Mouse (Mus musculus) forebrain, embryonic 13.5 days (tissue): Measurements from ENCODE around the gene Ptges. TPM values are rescaled to one million over a fixed set of nuclear protein-coding genes. Genes with fewer than 3 reads are reported as not detected.

Experiments
- ATAC-seq: fragments of 200-750 bp; cut with Nextera tagmentation; 2 replicates; pipeline ENCODE4 v1.8.0; 2017
- H3K27ac ChIP-seq: fragments of 300-500 bp; sonication (generic); 2 replicates; pipeline ENCODE4 v1.5.1; 2015; ENCODE audit warnings: inconsistent platforms, mild to moderate bottlenecking, moderate library complexity
- H3K27me3 ChIP-seq: fragments of 300-500 bp; sonication (generic); 2 replicates; pipeline ENCODE4 v1.6.1; 2015; ENCODE audit warnings: mild to moderate bottlenecking, inconsistent platforms
- H3K36me3 ChIP-seq: fragments of 300-500 bp; sonication (generic); 2 replicates; pipeline ENCODE4 v1.6.1; 2015; ENCODE audit warnings: mild to moderate bottlenecking, inconsistent platforms; ENCODE audit not compliant: poor library complexity, severe bottlenecking
- H3K4me1 ChIP-seq: fragments of 300-500 bp; sonication (generic); 2 replicates; pipeline ENCODE4 v1.6.1; 2015; ENCODE audit warnings: inconsistent platforms
- H3K4me2 ChIP-seq: fragments of 300-500 bp; sonication (generic); 2 replicates; pipeline ENCODE4 v1.6.1; 2015; ENCODE audit warnings: inconsistent platforms, mild to moderate bottlenecking, moderate library complexity
- H3K4me3 ChIP-seq: fragments of 300-500 bp; sonication (generic); 2 replicates; pipeline ENCODE4 v1.5.1; 2015; ENCODE audit warnings: mild to moderate bottlenecking, inconsistent platforms
- H3K9ac ChIP-seq: fragments of 300-500 bp; sonication (generic); 2 replicates; pipeline ENCODE4 v1.6.1; 2015; ENCODE audit warnings: mild to moderate bottlenecking, inconsistent platforms
- H3K9me3 ChIP-seq: fragments of 300-500 bp; sonication (generic); replicated peaks from 2 replicates; pipeline ENCODE4 v1.6.1; 2016; ENCODE audit warnings: inconsistent platforms
- WGBS: fragments of 180-500 bp; shearing (Covaris S2); methylation state at CpG from one replicate; pipeline ENCODE4 v1.1.7; 2015; 5-methylcytosine and 5-hydroxymethylcytosine counted together
- polyA plus RNA-seq: library from polyadenylated mRNA; unstranded; fragments of >200 nt; fragmentation: Nextera tagmentation; extraction: Ambion mirVana; gene quantifications from 2 replicates; pipeline ENCODE4 v1.2.1, GENCODE M21; 2015

Ptges gene
- polyA plus RNA-seq, 1 experiment from 2014 or later, result 2.1 TPM

DNA sequence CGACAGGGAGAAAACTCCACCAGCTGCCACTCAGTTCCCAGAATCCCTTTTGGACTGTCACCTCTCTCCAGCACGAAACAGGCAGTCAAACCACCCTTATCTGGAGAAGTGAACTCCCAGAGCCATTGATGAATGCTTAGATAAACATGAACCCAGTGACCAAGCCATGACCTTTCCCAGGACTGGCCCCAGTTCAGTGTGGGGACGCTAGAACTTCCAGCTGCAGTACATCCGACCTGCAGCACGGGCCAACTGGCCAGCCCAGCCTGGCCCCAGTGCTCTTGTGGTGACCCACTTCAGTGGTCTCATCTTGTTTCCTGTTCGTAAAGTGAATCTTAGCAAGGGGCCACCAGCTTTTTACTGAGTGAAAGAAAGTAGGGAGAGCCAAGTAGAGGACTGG, 36.3 kb downstream of the Ptges start:
- Histone ChIP-seq H3K27me3 (no peaks in the 10 kb centered on the region), H3K4me1 (peaks cover 12% of the 10 kb centered on the region; the same call in 1 of the 2 replicates), H3K4me3 (no peak overlapping the region), H3K9ac (no peak overlapping the region), H3K27ac (no peak overlapping the region), H3K36me3 (no peaks in the 10 kb centered on the region), H3K9me3 (no peaks in the 10 kb centered on the region), H3K4me2 (no peak overlapping the region)
- no peak for ATAC-seq
- WGBS, result 56% methylated on average over 6 of the region's 6 CpGs

DNA sequence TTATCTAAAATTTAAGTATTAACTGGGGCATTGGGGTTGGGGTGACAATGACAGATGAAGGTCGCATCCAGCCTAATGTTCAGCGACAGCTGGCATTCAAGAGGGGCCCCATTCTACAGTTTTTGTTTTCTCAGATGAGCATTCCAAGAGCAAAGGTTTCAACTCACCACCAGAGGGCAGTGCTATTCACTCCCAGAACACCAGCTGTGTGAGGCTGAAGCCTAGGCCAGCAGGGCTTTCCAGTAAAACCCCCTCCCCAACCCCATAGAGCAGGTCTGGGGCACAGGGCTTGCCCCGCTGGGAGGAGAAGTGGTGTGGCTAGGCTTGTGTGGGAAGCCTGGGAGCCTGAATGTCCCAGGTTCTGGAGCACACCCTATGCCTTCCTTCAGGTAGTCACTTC, 38.7 kb downstream of the Ptges start:
- ATAC-seq, result no peak
- WGBS, result 0% methylated on average over 3 of the region's 3 CpGs

DNA sequence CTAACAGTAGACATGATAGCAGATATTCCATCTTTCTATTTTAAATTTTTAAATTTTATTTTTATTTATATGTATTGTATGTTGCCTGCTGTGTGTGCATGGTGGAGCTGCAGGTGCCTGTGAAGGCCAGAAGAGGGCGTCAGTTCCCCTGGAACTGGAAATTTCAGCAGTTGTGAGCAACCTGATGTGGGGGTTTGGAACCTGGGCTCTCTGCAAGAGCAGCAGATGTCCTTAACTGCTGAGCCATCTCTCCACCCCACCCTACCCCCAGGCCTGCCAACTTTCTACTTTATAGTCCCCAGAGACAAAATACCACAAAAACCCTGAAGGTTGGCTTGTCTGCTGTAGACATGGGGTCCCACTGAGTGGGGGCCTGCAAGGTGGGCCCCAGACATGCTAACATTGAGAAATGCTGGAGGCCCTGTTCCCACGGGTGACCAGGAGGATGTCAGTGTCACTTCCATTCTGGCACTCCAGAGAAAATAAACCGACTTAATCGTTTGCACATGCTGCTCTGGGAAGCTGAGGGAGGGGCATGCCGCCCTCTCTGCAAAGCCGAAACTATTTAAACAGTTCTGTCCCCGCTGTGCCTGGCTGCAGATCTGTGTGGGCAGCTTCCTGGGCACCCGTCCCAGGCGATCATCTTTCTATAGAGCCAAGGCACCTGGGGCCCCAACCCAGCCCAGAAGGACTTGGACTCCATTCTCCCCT, 44.1 kb downstream of the Ptges start:
- H3K4me1 ChIP-seq, result 0 out of 2 replicates have a peak, but pooled peaks cover 8% of the 10 kb centered on the region
- H3K9me3 ChIP-seq, result no peaks in the 10 kb centered on the region
- no peaks in the 10 kb centered on the region for H3K36me3 ChIP-seq
- ATAC-seq, result no peak
- H3K9ac ChIP-seq, result no peak overlapping the region
- WGBS, result 54% methylated on average over 9 of the region's 9 CpGs
- H3K4me2 ChIP-seq, result peak overlapping the region; percentile 14; the same call in 1 of the 2 replicates
- H3K4me3 ChIP-seq, result no peak overlapping the region
- H3K27ac ChIP-seq, result peak overlapping the region; percentile 25
- no peaks in the 10 kb centered on the region for H3K27me3 ChIP-seq

More for the DNA sequence above, 38.7 kb downstream of the Ptges start:
- H3K4me2 ChIP-seq, result no peak overlapping the region
- no peaks in the 10 kb centered on the region for H3K9me3 ChIP-seq
- H3K27ac ChIP-seq, result no peak overlapping the region
- H3K27me3 ChIP-seq, result no peaks in the 10 kb centered on the region
- no peak overlapping the region for H3K9ac ChIP-seq
- no peaks in the 10 kb centered on the region for H3K36me3 ChIP-seq
- 0 out of 2 replicates have a peak, but pooled peaks cover 4% of the 10 kb centered on the region for H3K4me1 ChIP-seq
- H3K4me3 ChIP-seq, result no peak overlapping the region

DNA sequence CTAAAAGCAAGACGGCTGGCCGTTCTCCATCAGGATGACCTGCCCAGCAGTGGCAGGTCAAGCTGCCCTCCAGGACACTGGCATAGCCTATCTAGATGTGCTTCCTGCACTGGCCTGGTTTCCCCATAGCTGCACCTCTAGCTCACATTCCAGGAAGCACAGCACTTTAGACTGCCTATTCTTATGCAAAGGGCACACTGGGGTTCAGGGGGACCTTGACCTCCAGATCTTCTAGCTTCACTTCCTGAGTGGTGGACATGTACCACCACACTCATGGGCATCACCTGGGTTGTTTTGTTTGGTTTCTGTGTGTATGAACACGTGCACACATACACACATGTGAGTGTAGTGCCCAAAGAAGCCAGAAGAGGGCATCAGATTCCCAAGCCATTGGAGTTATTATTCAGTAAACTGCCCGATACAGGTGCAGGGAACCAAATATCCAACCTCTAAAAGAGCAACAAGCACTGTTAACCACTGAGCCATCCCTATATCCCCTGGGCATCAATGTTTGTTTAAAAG, 44.8 kb downstream of the Ptges start:
- Histone ChIP-seq H3K4me3 (no peak overlapping the region), H3K4me1 (0 out of 2 replicates have a peak, but pooled peaks cover 8% of the 10 kb centered on the region), H3K9ac (no peak overlapping the region), H3K27me3 (no peaks in the 10 kb centered on the region), H3K4me2 (no peak overlapping the region), H3K9me3 (no peaks in the 10 kb centered on the region), H3K27ac (no peak overlapping the region), H3K36me3 (no peaks in the 10 kb centered on the region)
- no peak for ATAC-seq
- 89% methylated on average over 4 of the region's 4 CpGs for WGBS

GRCm38 (mm10) chr2:30881215-30881614, 48.4 kb downstream of the Ptges start:
- Histone ChIP-seq H3K27ac (no peak overlapping the region), H3K27me3 (no peaks in the 10 kb centered on the region), H3K9me3 (no peaks in the 10 kb centered on the region), H3K9ac (no peak overlapping the region), H3K4me2 (no peak overlapping the region), H3K36me3 (no peaks in the 10 kb centered on the region), H3K4me1 (peaks cover 10% of the 10 kb centered on the region; the same call in 1 of the 2 replicates), H3K4me3 (no peak overlapping the region)
- ATAC-seq, result no peak
- WGBS, result 76% methylated on average over 7 of the region's 7 CpGs

DNA sequence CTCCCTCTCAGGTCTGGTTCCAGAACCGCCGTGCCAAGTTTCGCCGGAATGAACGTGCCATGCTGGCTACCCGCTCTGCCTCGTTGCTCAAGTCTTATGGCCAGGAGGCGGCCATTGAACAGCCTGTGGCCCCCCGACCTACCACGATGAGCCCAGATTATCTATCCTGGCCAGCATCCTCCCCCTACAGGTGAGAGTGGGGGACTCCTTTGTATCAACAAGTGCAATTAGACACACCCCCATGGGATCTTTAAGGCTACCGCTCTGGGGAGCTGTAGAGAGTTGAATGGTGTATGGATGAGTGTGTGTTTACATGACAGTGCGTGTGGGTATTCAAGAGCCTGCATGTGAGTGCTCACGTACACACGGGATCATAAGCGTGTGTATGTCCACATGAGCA, 50.2 kb downstream of the Ptges start:
- Histone ChIP-seq H3K36me3 (no peaks in the 10 kb centered on the region), H3K4me1 (peaks cover 19% of the 10 kb centered on the region), H3K9ac (no peak overlapping the region), H3K4me2 (no peak overlapping the region), H3K4me3 (no peak overlapping the region), H3K9me3 (no peaks in the 10 kb centered on the region), H3K27ac (no peak overlapping the region), H3K27me3 (no peaks in the 10 kb centered on the region)
- no peak for ATAC-seq
- WGBS, result 94% methylated on average over 15 of the region's 15 CpGs

GRCm38 (mm10) chr2:30875621-30876432, 53.8 kb downstream of the Ptges start:
- Histone ChIP-seq H3K27me3 (no peaks in the 10 kb centered on the region), H3K4me3 (no peak overlapping the region), H3K9ac (no peak overlapping the region), H3K9me3 (no peaks in the 10 kb centered on the region), H3K27ac (no peak overlapping the region), H3K4me1 (peaks cover 35% of the 10 kb centered on the region), H3K4me2 (no peak overlapping the region), H3K36me3 (no peaks in the 10 kb centered on the region)
- no peak for ATAC-seq
- 50% methylated on average over 11 of the region's 11 CpGs for WGBS

- WGBS, result 88% methylated on average over 7 of the region's 7 CpGs
- H3K4me3 ChIP-seq, result no peak overlapping the region
- no peaks in the 10 kb centered on the region for H3K9me3 ChIP-seq
- no peak overlapping the region for H3K4me2 ChIP-seq
- no peaks in the 10 kb centered on the region for H3K27me3 ChIP-seq
- no peaks in the 10 kb centered on the region for H3K36me3 ChIP-seq
- no peak for ATAC-seq
- no peak overlapping the region for H3K27ac ChIP-seq
- H3K9ac ChIP-seq, result no peak overlapping the region
- peaks cover 35% of the 10 kb centered on the region for H3K4me1 ChIP-seq
Measured at GRCm38 (mm10) chr2:30875096-30875495, 54.6 kb downstream of the Ptges start.

DNA sequence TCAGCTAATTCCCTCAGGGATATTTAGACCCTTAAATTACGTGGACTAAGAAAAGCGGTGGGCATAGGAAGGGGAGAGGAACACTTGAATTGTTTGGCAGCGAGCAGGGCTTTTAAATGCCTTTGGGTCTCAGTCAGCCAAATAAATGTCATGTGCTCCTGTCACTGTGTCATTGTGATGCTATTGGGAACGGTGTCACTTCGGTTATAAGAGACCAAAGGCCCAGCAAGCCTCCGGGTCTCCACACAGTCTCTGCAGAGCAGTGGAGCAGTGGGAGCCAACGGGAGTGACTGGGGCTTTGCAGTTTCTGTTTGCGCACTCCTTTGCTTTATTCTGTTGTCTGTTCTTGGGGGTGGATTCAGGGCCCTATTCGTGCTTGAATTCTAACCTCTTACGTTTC, 55.2 kb downstream of the Ptges start:
- H3K27ac ChIP-seq, result no peak overlapping the region
- 26% methylated on average over 10 of the region's 10 CpGs for WGBS
- H3K4me1 ChIP-seq, result peaks cover 35% of the 10 kb centered on the region
- H3K4me2 ChIP-seq, result no peak overlapping the region
- H3K9me3 ChIP-seq, result no peaks in the 10 kb centered on the region
- no peak overlapping the region for H3K9ac ChIP-seq
- no peaks in the 10 kb centered on the region for H3K27me3 ChIP-seq
- H3K36me3 ChIP-seq, result no peaks in the 10 kb centered on the region
- H3K4me3 ChIP-seq, result no peak overlapping the region
- no peak for ATAC-seq

- H3K4me3 ChIP-seq, result no peak overlapping the region
- H3K9me3 ChIP-seq, result no peaks in the 10 kb centered on the region
- H3K4me1 ChIP-seq, result peaks cover 35% of the 10 kb centered on the region
- H3K4me2 ChIP-seq, result no peak overlapping the region
- no peak overlapping the region; the same call in 1 of the 2 replicates for H3K9ac ChIP-seq
- H3K27ac ChIP-seq, result no peak overlapping the region
- no peaks in the 10 kb centered on the region for H3K36me3 ChIP-seq
- no peaks in the 10 kb centered on the region for H3K27me3 ChIP-seq
- no peak for ATAC-seq
- WGBS, result 74% methylated on average over 6 of the region's 6 CpGs
Measured at GRCm38 (mm10) chr2:30872669-30873068, 57.0 kb downstream of the Ptges start.

DNA sequence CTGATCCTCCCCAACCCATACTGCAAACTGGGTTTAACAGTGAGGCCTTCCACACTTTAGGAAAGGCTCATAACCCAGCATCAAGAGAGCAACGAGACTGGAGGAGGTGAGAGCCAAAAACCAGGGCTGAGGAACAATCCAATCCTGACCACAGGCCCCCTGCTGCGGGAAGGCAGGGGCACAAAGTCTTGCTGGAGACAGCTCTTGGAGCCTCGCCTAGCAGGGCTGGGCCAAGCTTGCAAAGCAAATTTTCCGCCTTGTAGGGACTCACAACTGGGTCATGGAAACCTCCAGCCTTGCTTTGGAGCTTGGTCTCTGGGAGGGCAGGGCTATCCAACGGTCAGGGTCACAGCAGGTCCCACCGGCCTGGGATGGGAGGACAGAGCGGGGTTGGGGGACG, 58.8 kb downstream of the Ptges start:
- Histone ChIP-seq H3K4me3 (no peak overlapping the region), H3K27me3 (peaks cover 2% of the 10 kb centered on the region; the same call in 1 of the 2 replicates), H3K9ac (no peak overlapping the region), H3K4me2 (no peak overlapping the region), H3K27ac (no peak overlapping the region), H3K4me1 (peaks cover 29% of the 10 kb centered on the region), H3K36me3 (no peaks in the 10 kb centered on the region), H3K9me3 (no peaks in the 10 kb centered on the region)
- 78% methylated on average over 8 of the region's 8 CpGs for WGBS
- ATAC-seq, result no peak

- peak overlapping the region; percentile 53; the same call in 1 of the 2 replicates for H3K4me2 ChIP-seq
Measured at GRCm38 (mm10) chr2:30865426-30865825, 64.2 kb downstream of the Ptges start.

More at GRCm38 (mm10) chr2:30865426-30865825, 64.2 kb downstream of the Ptges start:
- H3K4me3 ChIP-seq, result no peak overlapping the region
- H3K27me3 ChIP-seq, result peaks cover 27% of the 10 kb centered on the region
- no peaks in the 10 kb centered on the region for H3K9me3 ChIP-seq
- H3K27ac ChIP-seq, result no peak overlapping the region
- WGBS, result 59% methylated on average over 3 of the region's 3 CpGs
- H3K4me1 ChIP-seq, result peaks cover 12% of the 10 kb centered on the region
- no peak for ATAC-seq
- H3K36me3 ChIP-seq, result no peaks in the 10 kb centered on the region
- H3K9ac ChIP-seq, result no peak overlapping the region
